Mouse (Mus musculus) stomach, postnatal 0 days (tissue): ENCODE measurements around the gene Pak6.
A peak's percentile ranks its signal among the peaks of the same experiment; 100 is the strongest.

Experiments
- CTCF ChIP-seq: IDR thresholded peaks from 2 replicates; pipeline ENCODE4 v1.5.1; 2016; ENCODE audit warnings: antibody characterized with exemption, low read depth, mild to moderate bottlenecking, moderate library complexity
- EP300 ChIP-seq: optimal IDR thresholded peaks from 2 replicates; pipeline ENCODE3; 2016; ENCODE audit warnings: antibody characterized with exemption

GRCm38 (mm10) chr2:118637888-118638526 lies 25.1 kb upstream of the Pak6 start:
- TF ChIP-seq CTCF (peak; percentile 91), EP300 (no peak)
